Mouse (Mus musculus) adrenal gland, postnatal 4 days (tissue): ENCODE measurements around the gene Clhc1. TPM values are rescaled to one million over a fixed set of nuclear protein-coding genes. Genes with fewer than 3 reads are reported as not detected.

Experiments
- total RNA-seq, 2 experiments: library from RNA; stranded (reverse); gene quantifications; 2 replicates each; pipeline ENCODE4 v1.2.3; 2021

The Clhc1 gene
- total RNA-seq, 2 experiments from 2014 or later, result 0.42 to 0.48 TPM

Other genes starting within 250 kb of the Clhc1 start
- gene Ccdc88a, start 174.3 kb upstream of the Clhc1 start, total RNA-seq, result 10 to 100 TPM; 26.4 to 26.9 TPM
- 10 to 100 TPM; 17.7 to 22.3 TPM for gene Prorsd1, start 32.9 kb upstream of the Clhc1 start, total RNA-seq
- gene Mtif2, start 21.5 kb upstream of the Clhc1 start, total RNA-seq, result 10 to 100 TPM; 47.1 to 49.7 TPM
- gene Rps27a, start 159 bp downstream of the Clhc1 start, total RNA-seq, result 1,000 to 10,000 TPM; 1,238 to 1,298 TPM
- 100 to 1,000 TPM; 293 to 303 TPM for gene Rtn4, start 145.0 kb downstream of the Clhc1 start, total RNA-seq